1 mouse cellular context compared by ENCODE assay signal in genomic region chr11:79704318-79705150, GRCm38 (mm10).
TF ChIP-seq lines count a peak whose summit lies in the region.

No protein-coding gene starts in this region.

TF ChIP-seq in CH12.LX, 34 proteins besides CTCF, POLR2A, EP300 and RAD21 (continued from another document):
- no peak for TF ChIP-seq ETS1 (conservative IDR thresholded peaks at IDR 0.05; ENCODE audit: low read depth, low read length)
TF ChIP-seq in CH12.LX: peak in this region for 19.
